Mouse (Mus musculus): Measurements from ENCODE around the gene Vnn1.

- no peak for TF ChIP-seq CTCF (IDR thresholded peaks at IDR 0.05; ENCODE audit: extremely low read depth, insufficient read length, insufficient replicate concordance, low read depth, low read length)
- no peak for TF ChIP-seq POLR2A (IDR thresholded peaks at IDR 0.05; ENCODE audit: low read depth, low read length)
Measured at GRCm38 (mm10) chr10:23923941-23924340, 29.5 kb downstream of the Vnn1 start.
